In genomic region chrX:159961385-159961784, GRCm38 (mm10) we compare ENCODE assay signal across 16 mouse cellular contexts.
"Had no signal": no experiment of that assay in that cellular context is flagged by ENCODE, and none has a peak within 500 bp of the region (broad histone marks: within the 10 kb centered on the region; RNA-seq: fewer than 3 reads in every experiment).

No protein-coding gene starts in this region.

- H3K36me3 ChIP-seq: neural tube, embryonic 12.5 days; neural tube, embryonic 13.5 days; neural tube, embryonic 15.5 days; stomach, embryonic 15.5 days had no signal

- H3K27ac ChIP-seq: neural tube, embryonic 12.5 days; neural tube, embryonic 13.5 days; neural tube, embryonic 15.5 days; stomach, embryonic 15.5 days; stomach, postnatal 0 days had no signal

- H3K9ac ChIP-seq: neural tube, embryonic 12.5 days; neural tube, embryonic 13.5 days; neural tube, embryonic 15.5 days; stomach, embryonic 15.5 days had no signal

- H3K4me3 ChIP-seq: neural tube, embryonic 12.5 days; neural tube, embryonic 13.5 days; neural tube, embryonic 15.5 days; stomach, embryonic 15.5 days had no signal

- H3K4me1 ChIP-seq: neural tube, embryonic 12.5 days; neural tube, embryonic 13.5 days; neural tube, embryonic 15.5 days; stomach, embryonic 15.5 days had no signal

- DNase-seq: retina, postnatal 1 day; right cerebral cortex, adult 18-20 months; right cerebral cortex, postnatal 14 days; right cerebral cortex, postnatal 25 days; right cerebral cortex, postnatal 4 days; spleen, adult 18-20 months; thymus, adult 18-20 months; thymus, adult 2 months; thymus, postnatal 14 days; thymus, postnatal 25 days; thymus, postnatal 4 days had no signal

- H3K27me3 ChIP-seq: neural tube, embryonic 12.5 days; stomach, embryonic 15.5 days had no signal

- H3K9me3 ChIP-seq: neural tube, embryonic 12.5 days; neural tube, embryonic 13.5 days; neural tube, embryonic 15.5 days; stomach, embryonic 15.5 days had no signal
